Mouse (Mus musculus) heart, embryonic 16.5 days (tissue): ENCODE measurements at regions not wholly inside any gene's neighbourhood (a gene's known extent, or its start where the extent isn't known, plus 50 kb on each side); places are given as distances from the start of the nearest gene placed in this dataset.

Experiments
- ATAC-seq: fragments of 200-750 bp; cut with Nextera tagmentation; replicated peaks from 2 replicates; pipeline ENCODE4 v1.8.0; 2017; ENCODE audit warnings: moderate number of reproducible peaks; ENCODE audit not compliant: insufficient read depth, low FRiP score; ENCODE audit errors: extremely low read depth
- H3K27ac ChIP-seq: fragments of 300-500 bp; sonication (generic); 2 replicates; pipeline ENCODE4 v1.5.1; 2014; ENCODE audit warnings: mild to moderate bottlenecking, low read length, control low read depth, moderate library complexity
- H3K27me3 ChIP-seq: fragments of 300-500 bp; sonication (generic); 2 replicates; pipeline ENCODE4 v1.6.1; 2014; ENCODE audit warnings: low read length, mixed read lengths; ENCODE audit not compliant: control insufficient read depth, insufficient read depth
- H3K36me3 ChIP-seq: fragments of 300-500 bp; sonication (generic); 2 replicates; pipeline ENCODE4 v1.6.1; 2014; ENCODE audit not compliant: control insufficient read depth, insufficient read depth
- H3K4me1 ChIP-seq: fragments of 300-500 bp; sonication (generic); 2 replicates; pipeline ENCODE4 v1.6.1; 2014; ENCODE audit warnings: low read length, mixed read lengths; ENCODE audit not compliant: control insufficient read depth, insufficient read depth
- H3K4me2 ChIP-seq: fragments of 300-500 bp; sonication (generic); 2 replicates; pipeline ENCODE4 v1.6.1; 2014; ENCODE audit warnings: low read depth, mild to moderate bottlenecking, control low read depth, low read length
- H3K4me3 ChIP-seq: fragments of 300-500 bp; sonication (generic); 2 replicates; pipeline ENCODE4 v1.5.1; 2014; ENCODE audit warnings: mild to moderate bottlenecking, control low read depth, low read length
- H3K9ac ChIP-seq: fragments of 300-500 bp; sonication (generic); 2 replicates; pipeline ENCODE4 v1.6.1; 2014; ENCODE audit warnings: low read length, control low read depth
- H3K9me3 ChIP-seq: fragments of 300-500 bp; sonication (generic); replicated peaks from 2 replicates; pipeline ENCODE4 v1.6.1; 2016; ENCODE audit warnings: low read length; ENCODE audit not compliant: control insufficient read depth
- WGBS: fragments of 180-500 bp; shearing (Covaris S2); extraction: QIAGEN DNeasy Blood & Tissue Kit; methylation state at CpG from one replicate; pipeline ENCODE4 v1.1.7; 2014; 5-methylcytosine and 5-hydroxymethylcytosine counted together

DNA sequence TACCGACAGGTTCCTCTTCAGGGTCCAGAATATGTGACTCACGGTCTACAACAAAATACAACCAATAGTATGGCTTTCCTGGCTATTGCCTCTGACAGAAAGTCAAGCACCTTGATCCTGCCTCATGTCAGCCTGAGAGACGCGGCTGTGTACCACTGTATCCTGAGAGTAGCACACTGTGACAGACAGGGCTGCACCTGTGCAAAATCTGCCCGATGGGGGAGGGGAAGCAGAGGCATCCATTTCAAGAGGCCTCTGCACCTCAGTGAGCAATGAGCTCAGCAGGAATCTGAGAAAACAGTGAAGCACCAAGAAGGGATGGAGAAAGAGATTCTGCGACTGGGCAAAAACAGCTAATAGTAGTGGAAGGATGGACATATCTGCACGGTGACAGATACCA, 377.3 kb downstream of the Dad1 start:
- 74% methylated on average over 7 of the region's 7 CpGs for WGBS
- ATAC-seq = peak; percentile 58; the same call in 1 of the 2 replicates

GRCm38 (mm10) chr14:53875736-53876135, 378.2 kb downstream of the Dad1 start:
- 62% methylated on average over 6 of the region's 6 CpGs for WGBS
- Histone ChIP-seq H3K4me2 (no peak overlapping the region), H3K27me3 (no peaks in the 10 kb centered on the region), H3K9me3 (no peaks in the 10 kb centered on the region), H3K4me3 (no peak overlapping the region), H3K36me3 (no peaks in the 10 kb centered on the region), H3K27ac (no peak overlapping the region), H3K9ac (no peak overlapping the region), H3K4me1 (no peaks in the 10 kb centered on the region)
- no peak for ATAC-seq

More for the DNA sequence above, 377.3 kb downstream of the Dad1 start:
- Histone ChIP-seq H3K27ac (no peak overlapping the region), H3K4me2 (no peak overlapping the region), H3K27me3 (no peaks in the 10 kb centered on the region), H3K9ac (no peak overlapping the region), H3K4me3 (no peak overlapping the region), H3K9me3 (no peaks in the 10 kb centered on the region), H3K4me1 (no peaks in the 10 kb centered on the region), H3K36me3 (no peaks in the 10 kb centered on the region)

DNA sequence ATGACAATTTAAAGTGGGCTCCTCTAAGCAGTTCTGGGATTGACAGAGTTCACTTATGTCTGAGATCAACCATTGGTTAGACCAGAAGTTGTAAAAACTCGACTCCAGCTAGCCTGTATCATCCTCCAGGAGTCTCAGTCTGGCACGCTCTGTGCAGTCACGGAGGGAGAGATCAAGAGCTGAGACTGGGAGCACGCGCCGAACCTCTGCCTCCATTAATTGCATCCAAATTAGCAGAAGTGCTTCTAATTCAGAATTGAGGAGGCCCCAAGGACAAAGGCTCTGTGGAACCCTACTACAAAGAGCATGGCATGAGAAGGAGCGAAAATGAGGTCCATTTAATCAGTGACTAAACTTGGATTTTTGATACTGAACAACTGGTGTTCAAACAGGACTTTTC, 406.9 kb downstream of the Dad1 start:
- Histone ChIP-seq H3K4me1 (no peaks in the 10 kb centered on the region), H3K4me2 (peak overlapping the region; percentile 43), H3K4me3 (0 out of 2 replicates have a peak overlapping the region, but pooled peaks have one; percentile 10), H3K27ac (no peak overlapping the region), H3K9ac (no peak overlapping the region), H3K36me3 (no peaks in the 10 kb centered on the region), H3K27me3 (no peaks in the 10 kb centered on the region), H3K9me3 (no peaks in the 10 kb centered on the region)
- no peak for ATAC-seq
- WGBS = 47% methylated on average over 7 of the region's 7 CpGs

GRCm38 (mm10) chr14:53845646-53846045, 408.3 kb downstream of the Dad1 start:
- Histone ChIP-seq H3K4me2 (no peak overlapping the region), H3K36me3 (no peaks in the 10 kb centered on the region), H3K27me3 (no peaks in the 10 kb centered on the region), H3K4me1 (no peaks in the 10 kb centered on the region), H3K4me3 (no peak overlapping the region), H3K27ac (no peak overlapping the region), H3K9ac (no peak overlapping the region), H3K9me3 (no peaks in the 10 kb centered on the region)
- WGBS = 93% methylated on average over 9 of the region's 9 CpGs
- ATAC-seq = no peak

DNA sequence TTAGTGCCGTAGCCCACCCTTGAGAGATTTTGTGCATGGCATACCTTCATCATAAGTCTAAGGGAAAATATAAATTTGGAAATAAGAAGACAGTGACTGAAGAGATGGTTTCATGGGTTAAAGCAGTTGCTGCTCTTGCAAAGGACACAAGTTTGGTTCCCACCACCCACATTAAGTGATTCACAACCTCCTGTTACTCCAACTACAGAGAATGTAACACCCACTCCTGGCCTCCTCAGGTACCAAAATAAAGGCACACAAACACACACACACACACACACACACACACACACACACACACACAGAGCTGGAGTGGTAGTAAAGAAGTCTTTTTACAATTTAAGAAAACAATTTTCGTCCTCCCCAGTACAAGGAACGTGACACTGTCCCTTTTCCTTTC, 421.4 kb downstream of the Dad1 start:
- WGBS = 89% methylated on average over 3 of the region's 3 CpGs
- no peaks in the 10 kb centered on the region for H3K9me3 ChIP-seq
- H3K4me3 ChIP-seq = no peak overlapping the region
- no peak overlapping the region for H3K4me2 ChIP-seq
- no peak for ATAC-seq
- no peak overlapping the region for H3K9ac ChIP-seq
- H3K4me1 ChIP-seq = no peaks in the 10 kb centered on the region
- H3K27me3 ChIP-seq = no peaks in the 10 kb centered on the region
- H3K27ac ChIP-seq = no peak overlapping the region
- no peaks in the 10 kb centered on the region for H3K36me3 ChIP-seq

DNA sequence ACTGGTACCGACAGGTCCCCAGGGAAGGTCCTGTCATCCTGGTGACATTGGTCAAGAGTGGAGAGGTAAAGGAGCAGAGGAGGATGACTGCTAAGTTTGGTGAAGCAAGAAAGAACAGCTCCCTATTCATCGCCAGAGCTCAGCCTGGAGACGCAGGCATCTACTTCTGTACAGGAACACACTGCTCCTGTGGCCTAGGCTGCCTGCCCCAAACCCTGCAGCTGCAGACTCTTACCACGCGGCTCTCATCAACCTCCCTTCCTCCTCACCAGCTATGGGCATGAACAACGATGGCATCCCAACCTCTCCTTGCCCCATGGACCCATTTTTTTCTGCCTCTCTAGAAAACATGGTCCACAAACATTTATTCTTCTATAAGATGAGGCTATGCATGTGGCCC, 422.3 kb downstream of the Dad1 start:
- H3K4me3 ChIP-seq = no peak overlapping the region
- ATAC-seq = no peak
- H3K27ac ChIP-seq = no peak overlapping the region
- H3K9ac ChIP-seq = no peak overlapping the region
- no peak overlapping the region for H3K4me2 ChIP-seq
- H3K9me3 ChIP-seq = no peaks in the 10 kb centered on the region
- 79% methylated on average over 6 of the region's 6 CpGs for WGBS
- H3K36me3 ChIP-seq = no peaks in the 10 kb centered on the region
- no peaks in the 10 kb centered on the region for H3K27me3 ChIP-seq
- H3K4me1 ChIP-seq = no peaks in the 10 kb centered on the region

DNA sequence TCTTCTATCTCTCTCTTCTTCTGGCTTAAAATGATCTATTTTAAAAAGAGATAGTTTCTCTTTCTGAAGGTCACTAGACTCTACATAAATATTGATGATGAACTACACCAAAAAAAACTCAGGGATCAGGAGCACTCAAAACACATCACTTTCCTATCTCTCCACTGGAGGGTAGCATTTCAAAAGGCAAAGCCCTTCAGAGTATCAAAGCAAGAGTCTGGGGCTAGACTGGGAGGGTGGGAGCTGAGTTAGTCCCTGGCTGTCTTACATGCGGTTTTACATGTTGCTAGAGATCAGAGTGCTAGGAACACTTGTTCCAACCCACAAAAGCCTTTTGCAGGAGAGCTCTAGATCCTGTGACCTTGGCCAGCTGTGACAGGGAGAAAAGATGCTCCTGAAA, 423.2 kb downstream of the Dad1 start:
- Histone ChIP-seq H3K4me1 (no peaks in the 10 kb centered on the region), H3K27me3 (no peaks in the 10 kb centered on the region), H3K27ac (no peak overlapping the region), H3K4me2 (no peak overlapping the region), H3K9me3 (no peaks in the 10 kb centered on the region), H3K4me3 (no peak overlapping the region), H3K9ac (no peak overlapping the region), H3K36me3 (no peaks in the 10 kb centered on the region)
- 44% methylated on average over 1 of the region's 1 CpGs for WGBS
- no peak for ATAC-seq

DNA sequence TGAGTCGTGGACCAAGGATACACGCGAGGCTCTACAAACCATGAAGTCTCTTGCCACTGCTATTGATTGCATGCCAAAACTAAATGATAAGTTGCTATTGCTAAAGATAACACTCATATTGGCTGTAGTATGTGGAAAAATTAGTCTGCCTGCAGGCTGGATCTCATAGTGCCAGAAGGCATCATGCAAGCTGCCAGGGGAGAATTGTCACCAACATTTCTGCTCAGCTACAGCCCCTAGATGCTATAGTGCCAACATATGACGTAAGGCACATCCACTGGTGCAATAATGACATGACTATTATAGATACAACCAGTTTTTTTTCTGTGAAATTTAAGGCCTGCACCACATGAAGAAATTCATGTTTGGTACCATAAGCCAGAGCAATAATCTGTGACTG, 427.1 kb downstream of the Dad1 start:
- WGBS = 79% methylated on average over 4 of the region's 4 CpGs
- Histone ChIP-seq H3K9me3 (no peaks in the 10 kb centered on the region), H3K27ac (no peak overlapping the region), H3K27me3 (no peaks in the 10 kb centered on the region), H3K36me3 (no peaks in the 10 kb centered on the region), H3K4me2 (no peak overlapping the region), H3K4me3 (no peak overlapping the region), H3K4me1 (no peaks in the 10 kb centered on the region), H3K9ac (no peak overlapping the region)
- ATAC-seq = no peak

DNA sequence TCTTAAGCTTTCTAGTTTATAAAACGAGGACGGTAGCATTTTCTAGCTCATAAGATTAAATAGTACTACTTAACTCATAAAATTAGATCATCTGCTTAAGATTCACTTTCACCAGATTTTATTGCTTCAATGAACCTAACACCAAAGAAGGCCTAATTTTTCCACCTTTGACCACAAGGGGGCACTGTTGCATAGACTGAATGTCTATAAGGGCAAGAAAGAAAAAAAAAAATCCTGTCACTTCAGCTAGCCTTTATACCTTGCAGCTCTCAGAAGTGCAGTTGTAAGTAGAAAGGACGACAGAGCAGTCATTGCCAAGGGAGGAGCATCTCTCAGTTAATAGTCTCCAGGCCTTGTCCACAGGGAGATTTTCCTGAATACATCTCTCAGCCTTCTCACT, 447.7 kb downstream of the Dad1 start:
- Histone ChIP-seq H3K27me3 (no peaks in the 10 kb centered on the region), H3K4me2 (no peak overlapping the region), H3K9me3 (peaks cover 5% of the 10 kb centered on the region; the same call in 1 of the 2 replicates), H3K9ac (no peak overlapping the region), H3K27ac (no peak overlapping the region), H3K4me3 (no peak overlapping the region), H3K4me1 (0 out of 2 replicates have a peak, but pooled peaks cover 2% of the 10 kb centered on the region), H3K36me3 (no peaks in the 10 kb centered on the region; the same call in 1 of the 2 replicates)
- 11% methylated on average over 3 of the region's 3 CpGs for WGBS
- no peak for ATAC-seq
